Mouse (Mus musculus) forelimb bud, embryonic 11.5 days (tissue): Measurements from ENCODE around the gene Mup12.
"Not testable (repeated sequence)": the region's sequence is repeated elsewhere in the genome, so short reads cannot be mapped to it uniquely, and the experiment has no call there.

Experiments used
- DNase-seq: peaks from one replicate; pipeline ENCODE4 v3.0.0-alpha.2; 2012; ENCODE audit warnings: low read depth, low spot score

The Mup12 gene

DNA sequence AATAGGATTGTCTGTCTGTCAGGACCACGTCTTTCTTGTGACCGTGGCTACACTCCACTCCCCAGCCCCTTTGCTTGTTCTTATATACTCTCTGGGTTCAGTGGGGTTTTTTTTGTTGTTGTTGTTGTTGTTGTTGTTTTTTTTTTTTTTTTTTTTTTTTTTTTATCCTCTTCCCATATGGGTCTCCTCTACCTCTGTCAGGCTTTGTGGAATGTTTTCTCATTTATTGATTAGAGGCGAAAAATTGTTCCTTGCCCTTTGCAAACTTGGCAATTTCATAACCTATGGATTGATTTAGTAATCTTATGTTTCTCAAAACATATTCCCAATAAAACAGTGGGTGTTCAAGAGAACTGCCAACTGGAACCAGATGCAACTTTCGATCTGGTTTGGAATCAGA is at the start of gene Mup12:
Gene Mup12 (minus strand): TSS at position 101 of the 400 bp plus-strand sequence.
- not testable (repeated sequence) for DNase-seq
